Mouse (Mus musculus) thymus, adult 2 months (tissue): ENCODE results near the gene Scamp4.

Experiments used
- CTCF ChIP-seq: fragments of 200-500 bp; IDR thresholded peaks from 2 replicates; pipeline ENCODE4 v1.5.1; 2012; ENCODE audit warnings: mild to moderate bottlenecking, control low read depth, low read length, moderate library complexity, borderline replicate concordance; ENCODE audit not compliant: control insufficient read depth, poor library complexity, insufficient read depth; ENCODE audit errors: extremely low read depth
- POLR2A ChIP-seq: fragments of 200-500 bp; IDR thresholded peaks from 2 replicates; pipeline ENCODE4 v1.6.1; 2012; ENCODE audit warnings: mild to moderate bottlenecking, low read length, control low read depth, moderate library complexity; ENCODE audit not compliant: control insufficient read depth, poor library complexity, insufficient read depth; ENCODE audit errors: extremely low read depth

DNA sequence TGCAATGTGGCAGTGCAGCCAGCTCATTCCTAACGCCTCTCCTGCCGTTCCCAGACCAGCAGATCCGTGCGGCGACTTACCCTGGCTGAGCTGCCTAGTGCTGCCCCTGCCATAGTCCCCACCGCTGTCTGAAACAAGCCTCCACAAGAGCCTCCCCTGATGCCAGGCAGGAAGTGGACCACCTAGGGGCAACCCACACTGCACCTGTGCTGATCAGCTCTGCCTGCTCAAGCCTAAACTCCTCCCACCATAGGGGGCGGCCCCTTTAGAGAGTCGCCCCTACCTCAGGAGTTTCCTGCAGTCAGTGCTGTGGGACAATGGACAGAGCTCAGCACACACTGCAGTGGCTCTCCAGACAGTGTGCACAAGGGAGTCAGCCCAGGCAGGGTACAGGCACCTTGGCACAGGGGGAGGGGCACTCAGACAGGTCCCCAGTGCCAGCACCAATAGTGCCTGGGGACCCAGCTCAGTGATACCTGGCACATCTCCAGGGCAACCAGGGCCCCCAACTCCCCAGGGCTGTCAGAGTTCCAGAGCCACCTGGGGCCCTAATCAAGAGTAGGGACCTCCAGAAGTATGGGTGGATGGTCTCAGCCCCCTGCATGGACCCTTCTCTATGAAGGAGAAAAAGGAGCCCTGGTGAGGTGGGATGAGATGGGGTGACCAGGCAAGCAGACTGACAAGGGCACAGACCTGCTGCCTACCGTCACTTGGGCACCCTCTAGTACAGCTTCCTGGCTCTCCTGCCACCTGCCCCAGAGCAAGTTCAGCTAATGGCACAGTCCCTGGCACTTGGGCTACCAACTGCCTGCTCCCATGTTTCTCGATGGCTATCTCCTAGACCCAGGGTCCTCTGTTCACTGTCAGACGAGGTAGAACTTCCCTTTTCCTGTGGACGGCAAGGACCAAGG lies 17.8 kb upstream of the Scamp4 start:
- TF ChIP-seq CTCF (no peak), POLR2A (no peak)
